Mouse (Mus musculus): ENCODE results near the gene Dlat. TPM values are rescaled to one million over a fixed set of nuclear protein-coding genes. Genes with fewer than 3 reads are reported as not detected.

The Dlat gene
- polyA plus RNA-seq (2014; fragmentation: Nextera tagmentation; extraction: Ambion mirVana) = 161 TPM in 2 replicates

DNA sequence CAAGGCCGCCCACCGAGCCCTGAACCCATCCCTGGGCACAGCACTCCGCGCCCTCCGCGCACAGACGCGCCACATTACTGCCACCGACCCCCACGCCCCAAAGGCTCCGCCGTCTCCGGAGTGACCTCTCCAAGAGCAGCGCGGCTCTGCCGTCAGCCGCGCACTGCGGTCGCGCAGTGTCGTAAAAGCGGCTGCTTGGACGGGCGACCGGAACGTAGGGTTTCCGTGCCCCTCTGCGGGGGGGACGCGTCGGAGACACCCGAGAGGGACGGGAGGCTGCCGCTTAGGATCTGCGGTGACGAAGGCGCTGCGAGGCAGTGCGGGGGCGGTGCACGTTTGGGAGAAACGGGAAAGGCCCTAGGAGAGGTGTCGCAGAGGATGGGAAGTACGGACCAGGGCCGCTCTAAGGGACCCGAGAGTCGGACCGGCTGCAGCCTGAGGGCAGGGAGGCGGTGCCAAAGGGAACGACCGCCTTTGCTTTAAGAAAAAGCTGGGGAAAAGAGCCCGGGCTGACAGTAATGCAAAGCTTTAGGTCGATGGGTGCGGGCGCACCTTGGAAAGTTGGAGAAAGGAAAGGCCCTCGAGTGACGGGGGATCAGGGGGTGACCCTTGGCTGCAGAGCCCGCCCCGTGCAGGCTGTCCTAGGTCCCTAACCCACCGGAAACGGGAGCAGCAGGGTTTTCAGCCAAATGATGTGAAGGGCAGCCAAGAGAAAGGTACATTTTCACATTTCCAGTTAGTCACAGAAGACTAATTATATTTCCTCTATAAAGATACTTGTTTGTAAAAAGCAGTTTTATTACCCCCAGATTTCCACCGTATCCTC is at the start of gene Dlat:
Gene Dlat (minus strand): TSS at position 389 of the 826 bp plus-strand sequence.
- ATAC-seq (ENCODE audit: insufficient number of reproducible peaks, insufficient read depth, low FRiP score, low read depth) = peak; percentile 86
- Histone ChIP-seq H3K4me2 (ENCODE audit: low read length) (peak within 1 kb of the TSS; percentile 67), H3K9me3 (ENCODE audit: control insufficient read depth, low read length) (no peaks in the 10 kb centered on the region), H3K27me3 (ENCODE audit: control insufficient read depth, insufficient read depth, low read length) (no peaks in the 10 kb centered on the region), H3K9ac (ENCODE audit: low read length) (peak within 1 kb of the TSS; percentile 94), H3K27ac (replicated peaks in 1 of 2; ENCODE audit: control insufficient read depth in 1 of 2, insufficient read depth in 1 of 2, low read depth in 2 of 2, low read length in 2 of 2) (peak within 1 kb of the TSS; percentile 73 to 91), H3K4me1 (ENCODE audit: control insufficient read depth in 2 of 2, insufficient read depth in 2 of 2, low read length in 2 of 2) (peaks cover 3 to 4% of the 10 kb centered on the region in 2 experiments; a peak in 3 of 4 replicates), H3K36me3 (ENCODE audit: control insufficient read depth, insufficient read depth, low read length) (peaks cover 32% of the 10 kb centered on the region), H3K4me3 (ENCODE audit: control insufficient read depth in 1 of 2, insufficient read depth in 1 of 2, low read depth in 1 of 2, low read length in 2 of 2) (peak within 1 kb of the TSS; percentile 64 to 78)
- under 1% methylated on average over 63 of the region's 63 CpGs for WGBS

DNA sequence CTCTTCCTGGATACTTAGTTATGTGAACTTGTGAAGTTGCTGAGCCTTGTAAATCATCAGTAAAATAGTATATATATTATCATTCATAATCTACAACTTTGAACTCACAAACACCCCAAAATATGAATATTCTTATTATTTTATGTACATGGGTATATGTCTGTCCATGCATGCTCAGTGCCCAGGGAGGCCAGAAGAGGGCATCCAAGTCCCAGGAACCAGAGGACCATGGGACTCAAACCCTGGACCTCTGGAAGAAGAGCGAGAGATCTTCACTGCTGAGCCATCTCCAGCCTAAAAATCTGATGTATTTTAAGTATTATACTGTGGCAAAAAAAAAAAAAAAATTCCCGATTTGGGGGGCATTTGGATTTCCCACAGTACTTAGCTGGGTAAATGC is 49.5 kb upstream of the Dlat start:
- H3K4me2 ChIP-seq (ENCODE audit: low read length) = no peak overlapping the region
- no peaks in the 10 kb centered on the region for H3K27me3 ChIP-seq (ENCODE audit: control insufficient read depth, insufficient read depth, low read length)
- H3K4me1 ChIP-seq (ENCODE audit: control insufficient read depth in 2 of 2, insufficient read depth in 2 of 2, low read length in 2 of 2) = no peaks in the 10 kb centered on the region
- H3K9ac ChIP-seq (ENCODE audit: low read length) = no peak overlapping the region
- WGBS = 15% methylated on average over 2 of the region's 2 CpGs
- H3K9me3 ChIP-seq (ENCODE audit: control insufficient read depth, low read length) = no peaks in the 10 kb centered on the region
- no peak overlapping the region for H3K4me3 ChIP-seq (ENCODE audit: control insufficient read depth in 1 of 2, insufficient read depth in 1 of 2, low read depth in 1 of 2, low read length in 2 of 2)
- H3K27ac ChIP-seq (replicated peaks in 1 of 2; ENCODE audit: control insufficient read depth in 1 of 2, insufficient read depth in 1 of 2, low read depth in 2 of 2, low read length in 2 of 2) = no peak overlapping the region
- H3K36me3 ChIP-seq (ENCODE audit: control insufficient read depth, insufficient read depth, low read length) = peaks cover 19% of the 10 kb centered on the region; the same call in 1 of the 2 replicates
- no peak for ATAC-seq (ENCODE audit: insufficient number of reproducible peaks, insufficient read depth, low FRiP score, low read depth)

DNA sequence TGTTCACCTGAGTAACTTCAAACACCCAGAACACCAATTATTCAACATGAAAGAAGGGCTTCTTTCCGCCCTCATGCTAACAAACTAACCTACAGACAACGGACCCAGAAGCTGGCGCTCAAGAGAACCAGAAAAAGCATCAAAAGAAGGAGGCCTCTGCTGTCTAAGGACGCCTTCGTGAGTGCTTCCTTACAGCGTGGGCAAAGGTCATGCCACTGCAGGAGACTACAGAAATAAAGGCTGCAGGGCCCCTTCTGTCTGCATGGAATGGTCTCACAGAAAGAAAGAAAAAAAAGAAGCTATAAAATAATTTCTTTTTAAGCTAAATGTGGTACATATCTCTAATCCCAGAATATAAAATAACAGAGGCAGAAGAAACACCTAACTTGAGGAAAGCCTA is 45.3 kb upstream of the Dlat start:
- Histone ChIP-seq H3K36me3 (ENCODE audit: control insufficient read depth, insufficient read depth, low read length) (peaks cover 20% of the 10 kb centered on the region; the same call in 1 of the 2 replicates), H3K4me1 (ENCODE audit: control insufficient read depth in 2 of 2, insufficient read depth in 2 of 2, low read length in 2 of 2) (peaks cover 3 to 5% of the 10 kb centered on the region in 2 experiments; a peak in 2 of 4 replicates), H3K4me2 (ENCODE audit: low read length) (no peak overlapping the region), H3K4me3 (ENCODE audit: control insufficient read depth in 1 of 2, insufficient read depth in 1 of 2, low read depth in 1 of 2, low read length in 2 of 2) (no peak overlapping the region), H3K9ac (ENCODE audit: low read length) (no peak overlapping the region), H3K27ac (replicated peaks in 1 of 2; ENCODE audit: control insufficient read depth in 1 of 2, insufficient read depth in 1 of 2, low read depth in 2 of 2, low read length in 2 of 2) (no peak overlapping the region), H3K27me3 (ENCODE audit: control insufficient read depth, insufficient read depth, low read length) (peaks cover 2% of the 10 kb centered on the region; the same call in 1 of the 2 replicates), H3K9me3 (ENCODE audit: control insufficient read depth, low read length) (no peaks in the 10 kb centered on the region)
- 71% methylated on average over 6 of the region's 6 CpGs for WGBS
- no peak for ATAC-seq (ENCODE audit: insufficient number of reproducible peaks, insufficient read depth, low FRiP score, low read depth)

DNA sequence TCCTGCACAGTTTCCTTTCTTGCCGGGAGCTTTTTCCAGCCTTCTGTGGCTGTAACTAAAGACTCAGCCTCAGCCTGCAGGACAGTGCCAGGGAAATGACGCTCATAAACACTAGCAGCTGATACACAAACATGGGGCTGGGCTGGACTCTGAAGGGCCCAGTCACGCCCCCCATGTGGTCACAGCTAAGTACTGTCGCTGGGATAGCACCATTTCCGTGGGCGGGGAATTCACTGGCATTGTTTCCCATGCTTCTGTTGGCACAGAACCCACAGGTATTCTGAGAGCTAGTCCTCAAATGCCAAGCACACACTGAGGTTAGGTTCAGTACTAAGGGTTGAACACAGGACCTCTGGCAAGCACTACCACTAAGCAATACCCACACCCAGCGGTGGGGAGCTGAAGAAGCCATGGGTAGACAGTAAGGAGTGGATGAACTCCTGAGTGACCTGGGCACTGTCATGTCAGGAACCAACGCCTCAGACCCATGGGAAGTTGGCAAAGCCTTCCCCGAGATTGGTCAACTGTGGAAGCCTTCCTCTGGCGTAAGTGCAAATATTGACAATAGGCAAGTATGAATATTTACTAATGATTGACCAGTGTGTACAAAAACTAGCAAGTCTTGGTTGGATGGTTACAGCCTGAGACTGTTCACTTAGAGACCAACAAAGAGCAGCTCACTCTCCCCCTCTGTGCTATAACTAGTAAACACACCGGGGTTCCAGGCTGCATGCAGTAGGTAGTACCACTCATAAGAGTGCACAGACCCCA is 41.5 kb upstream of the Dlat start:
- Histone ChIP-seq H3K36me3 (ENCODE audit: control insufficient read depth, insufficient read depth, low read length) (peaks cover 12% of the 10 kb centered on the region; the same call in 1 of the 2 replicates), H3K4me1 (ENCODE audit: control insufficient read depth in 2 of 2, insufficient read depth in 2 of 2, low read length in 2 of 2) (peaks cover 9 to 16% of the 10 kb centered on the region in 2 experiments), H3K27ac (replicated peaks in 1 of 2; ENCODE audit: control insufficient read depth in 1 of 2, insufficient read depth in 1 of 2, low read depth in 2 of 2, low read length in 2 of 2) (no peak overlapping the region; a peak in 1 of 4 replicates), H3K27me3 (ENCODE audit: control insufficient read depth, insufficient read depth, low read length) (peaks cover 7% of the 10 kb centered on the region; the same call in 1 of the 2 replicates), H3K9ac (ENCODE audit: low read length) (0 out of 2 replicates have a peak overlapping the region, but pooled peaks have one; percentile 3), H3K4me3 (ENCODE audit: control insufficient read depth in 1 of 2, insufficient read depth in 1 of 2, low read depth in 1 of 2, low read length in 2 of 2) (no peak overlapping the region), H3K4me2 (ENCODE audit: low read length) (peak overlapping the region; percentile 15; the same call in 1 of the 2 replicates), H3K9me3 (ENCODE audit: control insufficient read depth, low read length) (no peaks in the 10 kb centered on the region)
- ATAC-seq (ENCODE audit: insufficient number of reproducible peaks, insufficient read depth, low FRiP score, low read depth) = no peak
- WGBS = 52% methylated on average over 11 of the region's 11 CpGs

DNA sequence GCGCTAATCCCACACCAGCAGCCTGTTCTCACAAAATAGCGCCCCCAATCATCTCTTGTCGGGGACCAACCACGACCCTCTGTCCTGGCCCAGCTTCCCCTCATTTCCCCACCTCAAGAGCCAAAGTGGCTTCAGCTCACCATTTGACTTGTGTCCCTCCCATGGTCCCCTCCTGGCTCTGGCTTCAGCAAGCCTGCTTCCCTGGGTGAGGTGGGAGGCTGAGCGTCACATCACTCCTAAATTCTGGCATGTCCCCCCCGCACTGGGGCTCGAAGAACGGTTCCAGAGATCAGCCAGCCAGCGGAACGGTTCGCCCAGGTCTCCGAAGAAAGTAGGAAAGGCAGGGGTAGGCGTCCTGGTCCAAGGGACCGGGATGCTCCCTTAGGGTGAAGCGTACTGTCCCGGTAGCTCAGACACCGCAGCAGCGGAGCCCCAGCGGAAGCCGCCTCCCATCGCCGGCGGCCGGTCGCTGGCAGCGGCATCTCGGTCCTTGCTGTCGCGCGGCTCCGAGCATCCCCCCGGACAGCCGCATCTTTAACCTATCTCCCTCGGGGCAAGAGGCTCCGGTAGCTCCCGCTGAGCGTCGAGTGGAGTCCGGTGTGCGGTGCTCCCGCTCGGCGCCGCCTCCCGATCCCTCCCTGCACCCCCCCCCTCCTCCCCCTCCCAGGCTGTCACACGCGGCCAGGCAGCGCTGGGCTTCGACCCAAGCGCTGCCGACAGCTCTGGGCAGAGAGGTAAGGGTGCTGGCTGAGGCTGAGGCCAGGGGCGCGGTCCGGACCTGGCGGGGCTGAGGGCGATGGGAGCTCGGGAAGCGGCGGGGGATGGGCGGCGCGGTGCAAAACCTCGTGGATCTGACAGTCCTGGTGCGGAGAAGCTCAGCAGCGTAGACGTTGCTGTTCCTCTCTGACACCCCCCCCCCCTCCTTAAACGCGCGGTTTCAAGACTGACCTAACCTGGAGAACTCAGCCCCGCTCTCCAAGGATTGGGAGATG is 39.1 kb upstream of the Dlat start:
- Histone ChIP-seq H3K9ac (ENCODE audit: low read length) (peak overlapping the region; percentile 63), H3K27ac (replicated peaks in 1 of 2; ENCODE audit: control insufficient read depth in 1 of 2, insufficient read depth in 1 of 2, low read depth in 2 of 2, low read length in 2 of 2) (no peak overlapping the region; a peak in 1 of 4 replicates), H3K27me3 (ENCODE audit: control insufficient read depth, insufficient read depth, low read length) (peaks cover 7% of the 10 kb centered on the region; the same call in 1 of the 2 replicates), H3K4me1 (ENCODE audit: control insufficient read depth in 2 of 2, insufficient read depth in 2 of 2, low read length in 2 of 2) (peaks cover 9 to 16% of the 10 kb centered on the region in 2 experiments), H3K9me3 (ENCODE audit: control insufficient read depth, low read length) (no peaks in the 10 kb centered on the region), H3K36me3 (ENCODE audit: control insufficient read depth, insufficient read depth, low read length) (peaks cover 17% of the 10 kb centered on the region; the same call in 1 of the 2 replicates), H3K4me3 (ENCODE audit: control insufficient read depth in 1 of 2, insufficient read depth in 1 of 2, low read depth in 1 of 2, low read length in 2 of 2) (peak overlapping the region; percentile 56 to 57), H3K4me2 (ENCODE audit: low read length) (peak overlapping the region; percentile 96)
- under 1% methylated on average over 64 of the region's 70 CpGs for WGBS
- peak; percentile 31; the same call in 1 of the 2 replicates for ATAC-seq (ENCODE audit: insufficient number of reproducible peaks, insufficient read depth, low FRiP score, low read depth)

DNA sequence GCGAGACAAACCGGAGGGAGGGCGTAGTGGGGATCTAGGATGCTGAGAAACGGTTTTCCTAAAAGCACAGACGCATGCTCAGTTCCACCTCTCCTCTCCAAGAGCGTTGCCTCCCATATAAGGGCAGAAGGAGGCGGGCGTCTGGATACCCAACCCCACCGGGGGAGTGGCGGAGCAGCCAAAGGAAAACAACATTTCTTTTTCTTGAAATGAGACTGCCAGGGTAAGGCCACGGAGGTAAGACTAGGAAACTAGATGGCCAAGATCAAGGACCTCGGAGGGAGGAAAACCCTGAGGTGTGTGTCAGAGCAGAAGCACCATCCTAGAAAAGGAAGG is 38.1 kb upstream of the Dlat start:
- no peak overlapping the region for H3K27ac ChIP-seq (replicated peaks in 1 of 2; ENCODE audit: control insufficient read depth in 1 of 2, insufficient read depth in 1 of 2, low read depth in 2 of 2, low read length in 2 of 2)
- peaks cover 9 to 16% of the 10 kb centered on the region in 2 experiments for H3K4me1 ChIP-seq (ENCODE audit: control insufficient read depth in 2 of 2, insufficient read depth in 2 of 2, low read length in 2 of 2)
- peak; percentile 28; the same call in 1 of the 2 replicates for ATAC-seq (ENCODE audit: insufficient number of reproducible peaks, insufficient read depth, low FRiP score, low read depth)
- under 1% methylated on average over 12 of the region's 12 CpGs for WGBS
- H3K9me3 ChIP-seq (ENCODE audit: control insufficient read depth, low read length) = no peaks in the 10 kb centered on the region
- H3K36me3 ChIP-seq (ENCODE audit: control insufficient read depth, insufficient read depth, low read length) = peaks cover 25% of the 10 kb centered on the region
- peak overlapping the region; percentile 30 to 32 for H3K4me3 ChIP-seq (ENCODE audit: control insufficient read depth in 1 of 2, insufficient read depth in 1 of 2, low read depth in 1 of 2, low read length in 2 of 2)
- H3K9ac ChIP-seq (ENCODE audit: low read length) = peak overlapping the region; percentile 65
- H3K4me2 ChIP-seq (ENCODE audit: low read length) = peak overlapping the region; percentile 96
- peaks cover 7% of the 10 kb centered on the region; the same call in 1 of the 2 replicates for H3K27me3 ChIP-seq (ENCODE audit: control insufficient read depth, insufficient read depth, low read length)
